Mouse (Mus musculus): ENCODE measurements around the gene Pdpr. TPM values are rescaled to one million over a fixed set of nuclear protein-coding genes. Genes with fewer than 3 reads are reported as not detected.
"Not testable (repeated sequence)": the region's sequence is repeated elsewhere in the genome, so short reads cannot be mapped to it uniquely, and the experiment has no call there.

Pdpr gene
- polyA plus RNA-seq, 1 experiment: 21.5 TPM

GRCm38 (mm10) chr8:111142521-111142920 lies 48.1 kb downstream of the Pdpr start:
- DNase-seq: peak; percentile 58
- H3K4me3 ChIP-seq (ENCODE audit: insufficient read depth, low read depth, low read length): no peak overlapping the region
- TF ChIP-seq POLR2A (IDR thresholded peaks at IDR 0.05; ENCODE audit: low read depth, low read length) (no peak), CTCF (conservative IDR thresholded peaks at IDR 0.05; ENCODE audit: insufficient read depth, insufficient read length, low read depth, low read length) (no peak)
- H3K27ac ChIP-seq (ENCODE audit: insufficient read depth, low read depth, low read length): peak overlapping the region; percentile 77; the same call in 1 of the 2 replicates
- H3K27me3 ChIP-seq (replicated peaks; ENCODE audit: control insufficient read depth, insufficient read depth, low read length): no peaks in the 10 kb centered on the region
- peaks cover 1% of the 10 kb centered on the region; the same call in 1 of the 2 replicates for H3K36me3 ChIP-seq (ENCODE audit: control insufficient read depth, insufficient read depth, low read length)
- H3K4me1 ChIP-seq (ENCODE audit: control insufficient read depth, insufficient read depth, low read length): peaks cover 25% of the 10 kb centered on the region

- H3K27ac ChIP-seq (ENCODE audit: insufficient read depth, low read depth, low read length): peak overlapping the region; percentile 48; the same call in 1 of the 2 replicates
- peak overlapping the region; percentile 86 for H3K4me3 ChIP-seq (ENCODE audit: insufficient read depth, low read depth, low read length)
- H3K4me1 ChIP-seq (ENCODE audit: control insufficient read depth, insufficient read depth, low read length): peaks cover 25% of the 10 kb centered on the region
- peak; percentile 38 for DNase-seq
- H3K27me3 ChIP-seq (replicated peaks; ENCODE audit: control insufficient read depth, insufficient read depth, low read length); H3K36me3 ChIP-seq (ENCODE audit: control insufficient read depth, insufficient read depth, low read length): not testable (repeated sequence)
- 1% methylated on average over 63 of the region's 63 CpGs for WGBS
These were observed 50.5 kb downstream of the Pdpr start for GRCm38 (mm10) chr8:111144901-111145459.

GRCm38 (mm10) chr8:111145460-111146012 lies 51.1 kb downstream of the Pdpr start:
- peak; percentile 97 for DNase-seq
- H3K36me3 ChIP-seq (ENCODE audit: control insufficient read depth, insufficient read depth, low read length); H3K27me3 ChIP-seq (replicated peaks; ENCODE audit: control insufficient read depth, insufficient read depth, low read length): not testable (repeated sequence)
- Histone ChIP-seq H3K4me3 (ENCODE audit: insufficient read depth, low read depth, low read length) (peak overlapping the region; percentile 95), H3K27ac (ENCODE audit: insufficient read depth, low read depth, low read length) (peak overlapping the region; percentile 72), H3K4me1 (ENCODE audit: control insufficient read depth, insufficient read depth, low read length) (peaks cover 25% of the 10 kb centered on the region)
- under 1% methylated on average over 72 of the region's 74 CpGs for WGBS

- TF ChIP-seq POLR2A (IDR thresholded peaks at IDR 0.05; ENCODE audit: low read depth, low read length) (no peak), CTCF (conservative IDR thresholded peaks at IDR 0.05; ENCODE audit: insufficient read depth, insufficient read length, low read depth, low read length) (no peak)
- Histone ChIP-seq H3K4me1 (ENCODE audit: control insufficient read depth, insufficient read depth, low read length) (no peaks in the 10 kb centered on the region), H3K27me3 (replicated peaks; ENCODE audit: control insufficient read depth, insufficient read depth, low read length) (no peaks in the 10 kb centered on the region), H3K4me3 (ENCODE audit: insufficient read depth, low read depth, low read length) (no peak overlapping the region), H3K27ac (ENCODE audit: insufficient read depth, low read depth, low read length) (no peak overlapping the region), H3K36me3 (ENCODE audit: control insufficient read depth, insufficient read depth, low read length) (no peaks in the 10 kb centered on the region; the same call in 1 of the 2 replicates)
- WGBS: 83% methylated on average over 8 of the region's 8 CpGs
- no peak for DNase-seq
These were observed 61.4 kb downstream of the Pdpr start for GRCm38 (mm10) chr8:111155721-111156436.

GRCm38 (mm10) chr8:111157617-111158016 lies 63.2 kb downstream of the Pdpr start:
- H3K36me3 ChIP-seq (ENCODE audit: control insufficient read depth, insufficient read depth, low read length): peaks cover 2% of the 10 kb centered on the region
- TF ChIP-seq CTCF (conservative IDR thresholded peaks at IDR 0.05; ENCODE audit: insufficient read depth, insufficient read length, low read depth, low read length) (peak; percentile 69), POLR2A (IDR thresholded peaks at IDR 0.05; ENCODE audit: low read depth, low read length) (no peak)
- no peak overlapping the region for H3K27ac ChIP-seq (ENCODE audit: insufficient read depth, low read depth, low read length)
- H3K4me3 ChIP-seq (ENCODE audit: insufficient read depth, low read depth, low read length): no peak overlapping the region
- DNase-seq: peak; percentile 61
- no peaks in the 10 kb centered on the region for H3K4me1 ChIP-seq (ENCODE audit: control insufficient read depth, insufficient read depth, low read length)
- WGBS: 45% methylated on average over 14 of the region's 14 CpGs
- H3K27me3 ChIP-seq (replicated peaks; ENCODE audit: control insufficient read depth, insufficient read depth, low read length): no peaks in the 10 kb centered on the region

- H3K36me3 ChIP-seq (ENCODE audit: control insufficient read depth, insufficient read depth, low read length): peaks cover 14% of the 10 kb centered on the region
- no peak overlapping the region; the same call in 1 of the 2 replicates for H3K27ac ChIP-seq (ENCODE audit: insufficient read depth, low read depth, low read length)
- 68% methylated on average over 5 of the region's 5 CpGs for WGBS
- H3K27me3 ChIP-seq (replicated peaks; ENCODE audit: control insufficient read depth, insufficient read depth, low read length): no peaks in the 10 kb centered on the region
- no peak overlapping the region for H3K4me3 ChIP-seq (ENCODE audit: insufficient read depth, low read depth, low read length)
- DNase-seq: peak; percentile 54
- TF ChIP-seq CTCF (conservative IDR thresholded peaks at IDR 0.05; ENCODE audit: insufficient read depth, insufficient read length, low read depth, low read length) (no peak), POLR2A (IDR thresholded peaks at IDR 0.05; ENCODE audit: low read depth, low read length) (no peak)
- no peaks in the 10 kb centered on the region for H3K4me1 ChIP-seq (ENCODE audit: control insufficient read depth, insufficient read depth, low read length)
These were observed 77.2 kb downstream of the Pdpr start for GRCm38 (mm10) chr8:111171661-111172060.

- peaks cover 8% of the 10 kb centered on the region; the same call in 1 of the 2 replicates for H3K4me1 ChIP-seq (ENCODE audit: control insufficient read depth, insufficient read depth, low read length)
- WGBS: 41% methylated on average over 4 of the region's 4 CpGs
- peak; percentile 93 for DNase-seq
- 0 out of 2 replicates have a peak overlapping the region, but pooled peaks have one; percentile 23 for H3K27ac ChIP-seq (ENCODE audit: insufficient read depth, low read depth, low read length)
- no peak for TF ChIP-seq CTCF (conservative IDR thresholded peaks at IDR 0.05; ENCODE audit: insufficient read depth, insufficient read length, low read depth, low read length)
- TF ChIP-seq POLR2A (IDR thresholded peaks at IDR 0.05; ENCODE audit: low read depth, low read length): no peak
- H3K27me3 ChIP-seq (replicated peaks; ENCODE audit: control insufficient read depth, insufficient read depth, low read length): no peaks in the 10 kb centered on the region
- H3K36me3 ChIP-seq (ENCODE audit: control insufficient read depth, insufficient read depth, low read length): peaks cover 12% of the 10 kb centered on the region
- no peak overlapping the region for H3K4me3 ChIP-seq (ENCODE audit: insufficient read depth, low read depth, low read length)
These were observed 91.1 kb downstream of the Pdpr start for GRCm38 (mm10) chr8:111185472-111185947.

Other genes with a start within 250 kb of the Pdpr start
- gene Cog4, start 248.0 kb upstream of the Pdpr start, polyA plus RNA-seq (2012; rRNA removed): 40.1 and 42.9 TPM in 2 replicates
- gene Sf3b3, start 247.8 kb upstream of the Pdpr start, polyA plus RNA-seq (2012; rRNA removed): 22.6 and 25.9 TPM in 2 replicates
- gene Fuk, start 192.1 kb upstream of the Pdpr start, polyA plus RNA-seq (2012; rRNA removed): 17.9 and 21.3 TPM in 2 replicates
- 27.3 and 28.6 TPM in 2 replicates for gene St3gal2, start 174.7 kb upstream of the Pdpr start, polyA plus RNA-seq (2012; rRNA removed)
- 21.6 and 24.3 TPM in 2 replicates for gene Ddx19a, start 96.8 kb upstream of the Pdpr start, polyA plus RNA-seq (2012; rRNA removed)
- 2.7 and 3.1 TPM in 2 replicates for gene Ddx19b, start 62.9 kb upstream of the Pdpr start, polyA plus RNA-seq (2012; rRNA removed)
- gene Aars, start 61.5 kb upstream of the Pdpr start, polyA plus RNA-seq (2012; rRNA removed): 35.9 and 36.3 TPM in 2 replicates
- 1.8 TPM in 1 of 2 replicates, not detected in the other for gene Exosc6, start 38.3 kb upstream of the Pdpr start, polyA plus RNA-seq (2012; rRNA removed)
- 0.88 and 1.5 TPM in 2 replicates for gene Clec18a, start 2.2 kb upstream of the Pdpr start, polyA plus RNA-seq (2012; rRNA removed)
- gene Glg1, start 164.6 kb downstream of the Pdpr start, polyA plus RNA-seq (2012; rRNA removed): 40.8 and 44.5 TPM in 2 replicates
- gene Rfwd3, start 205.6 kb downstream of the Pdpr start, polyA plus RNA-seq (2012; rRNA removed): 11.3 and 11.6 TPM in 2 replicates
- 0.73 and 1.5 TPM in 2 replicates for gene Mlkl, start 243.5 kb downstream of the Pdpr start, polyA plus RNA-seq (2012; rRNA removed)

Data from kidney, adult 2 months (tissue).